Mouse (Mus musculus): ENCODE measurements at regions not wholly inside any gene's neighbourhood (a gene's known extent, or its start where the extent isn't known, plus 50 kb on each side); places are given as distances from the start of the nearest gene placed in this dataset.

DNA sequence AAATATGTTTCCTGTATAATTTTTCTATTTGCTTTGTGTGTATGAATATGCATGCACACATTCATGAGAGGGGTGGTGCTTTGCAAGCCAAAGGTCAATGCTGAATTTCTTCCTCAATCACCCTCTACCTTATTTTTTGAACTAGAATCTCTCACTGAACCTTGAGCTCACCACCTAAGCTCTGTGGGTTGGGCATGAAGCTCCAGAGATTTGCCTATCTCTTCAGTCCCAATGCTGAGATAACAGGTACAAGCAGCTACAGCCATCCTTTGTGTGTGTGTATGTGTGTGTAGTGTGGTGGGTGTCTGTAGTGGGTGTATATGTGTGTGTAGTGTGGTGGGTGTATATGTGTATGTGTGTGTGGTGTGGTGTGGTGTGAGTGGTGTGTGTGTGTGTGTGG, 295.7 kb upstream of the Cited2 start:
- no peak for DNase-seq (ENCODE audit: low read depth, low spot score)

DNA sequence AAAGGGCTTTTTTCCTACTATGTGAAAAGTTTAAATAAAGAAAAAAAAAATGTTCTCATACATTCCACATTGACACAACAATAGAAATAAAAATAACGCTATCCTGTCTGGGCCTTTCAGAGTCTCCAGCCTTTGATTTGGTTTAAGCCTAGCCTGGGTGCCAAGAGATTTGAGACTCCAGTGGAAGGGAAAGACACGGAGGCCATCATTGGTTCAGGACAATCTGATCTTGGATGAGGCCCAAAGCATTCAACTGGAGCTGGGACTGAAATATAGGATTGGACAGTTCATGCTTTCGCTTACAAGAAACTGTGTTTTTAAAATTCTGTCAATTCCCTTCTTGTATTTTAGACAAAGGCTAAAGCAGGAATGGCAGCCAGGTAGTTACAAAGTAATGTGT, 294.7 kb upstream of the Cited2 start:
- no peak for DNase-seq (ENCODE audit: low read depth, low spot score)

DNA sequence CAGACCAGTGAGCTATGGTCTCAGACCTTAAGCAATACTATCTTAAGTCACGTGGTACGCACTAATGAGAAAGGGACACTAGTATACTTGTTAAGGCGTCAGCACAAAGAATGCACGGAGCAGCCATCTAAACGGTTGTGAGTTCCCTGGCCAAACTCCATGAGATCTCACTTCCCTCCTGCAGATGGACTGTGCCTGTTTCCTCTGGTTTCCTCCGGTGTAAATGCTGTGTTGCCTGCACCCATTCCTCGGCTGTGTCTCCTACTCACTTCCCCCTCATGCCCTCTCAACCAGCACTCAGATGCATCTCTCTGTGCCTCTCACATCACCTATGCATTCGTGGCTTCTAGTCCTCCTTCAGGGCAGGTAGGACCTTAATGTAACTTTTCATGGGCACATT, 291.9 kb upstream of the Cited2 start:
- DNase-seq (ENCODE audit: low read depth, low spot score): no peak

DNA sequence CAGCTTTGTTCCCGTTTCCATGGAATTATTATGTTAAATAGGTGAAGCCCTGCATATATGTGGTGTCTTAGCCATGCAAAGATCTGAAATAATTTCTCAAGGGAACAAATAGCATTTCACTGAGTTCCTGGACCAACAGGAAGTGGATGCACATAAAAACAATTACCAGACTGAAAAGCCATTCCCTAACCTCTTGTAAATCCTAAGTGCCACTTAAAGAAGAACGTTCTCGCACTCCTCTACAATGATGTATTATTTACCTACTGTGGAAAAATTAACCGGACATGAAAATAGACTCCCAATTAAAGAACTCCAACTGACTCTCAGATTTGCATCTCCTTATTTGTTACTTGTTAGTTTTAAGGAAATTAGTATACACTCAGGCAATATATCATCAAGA, 288.9 kb upstream of the Cited2 start:
- no peak for DNase-seq (ENCODE audit: low read depth, low spot score)

DNA sequence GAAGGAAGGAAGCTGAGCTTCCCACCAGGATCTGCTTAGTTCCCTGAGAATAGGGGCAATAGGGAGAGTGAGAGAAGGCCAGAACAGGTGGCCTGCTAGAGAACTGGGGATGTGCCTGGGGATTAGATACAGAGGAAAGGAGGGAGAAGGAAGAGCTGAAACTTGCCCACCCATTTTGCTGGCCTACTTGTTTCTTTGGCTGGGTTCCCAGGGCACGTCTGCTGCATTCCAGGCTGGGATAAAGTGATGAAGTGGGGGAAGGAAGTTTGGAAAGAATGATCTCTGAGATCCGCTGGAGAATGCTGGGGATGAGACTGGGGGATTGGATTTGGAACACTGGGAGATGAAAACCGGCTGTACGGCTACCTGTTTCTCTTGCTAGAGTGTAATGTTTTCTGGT, 272.8 kb upstream of the Cited2 start:
- no peak for DNase-seq (ENCODE audit: low read depth, low spot score)

DNA sequence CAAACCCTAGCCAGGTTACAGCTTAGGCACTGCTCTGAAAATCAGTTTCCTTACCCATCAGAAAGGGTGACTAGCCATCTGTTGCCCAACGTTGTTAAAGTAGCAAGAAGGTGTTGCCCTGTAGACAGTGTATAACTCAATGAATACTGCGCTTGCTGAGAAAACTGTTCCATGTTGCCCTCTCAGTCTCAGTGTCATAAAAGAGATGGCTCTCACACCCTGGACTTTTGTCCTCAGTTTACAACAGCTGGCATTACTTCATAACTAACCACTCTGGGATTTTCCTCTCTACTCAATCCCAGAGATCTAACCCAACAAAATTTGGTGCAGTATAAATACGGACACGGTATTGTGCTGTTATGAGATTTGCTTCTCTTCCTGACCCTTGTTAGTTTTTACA, 252.1 kb upstream of the Cited2 start:
- no peak for DNase-seq (ENCODE audit: low read depth, low spot score)

DNA sequence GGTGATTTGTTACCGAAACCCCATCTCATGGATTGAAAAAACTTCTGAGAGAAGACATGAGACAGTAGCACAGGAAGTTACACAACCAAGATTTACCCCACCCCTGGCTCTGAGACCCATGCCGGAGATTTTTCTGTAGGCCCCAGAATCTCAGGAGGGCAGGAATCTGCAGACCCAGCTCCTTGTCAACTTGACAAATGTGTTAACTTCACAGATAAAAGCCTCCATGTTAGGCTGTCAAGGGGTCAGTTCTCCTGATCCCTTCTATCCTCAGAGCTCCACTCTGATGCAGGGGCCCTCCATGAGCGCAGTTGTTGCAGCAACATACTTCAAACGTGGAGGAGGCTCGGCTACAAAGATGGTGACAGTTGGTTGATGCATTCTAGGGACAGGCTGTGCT, 250.5 kb upstream of the Cited2 start:
- DNase-seq (ENCODE audit: low read depth, low spot score): no peak

DNA sequence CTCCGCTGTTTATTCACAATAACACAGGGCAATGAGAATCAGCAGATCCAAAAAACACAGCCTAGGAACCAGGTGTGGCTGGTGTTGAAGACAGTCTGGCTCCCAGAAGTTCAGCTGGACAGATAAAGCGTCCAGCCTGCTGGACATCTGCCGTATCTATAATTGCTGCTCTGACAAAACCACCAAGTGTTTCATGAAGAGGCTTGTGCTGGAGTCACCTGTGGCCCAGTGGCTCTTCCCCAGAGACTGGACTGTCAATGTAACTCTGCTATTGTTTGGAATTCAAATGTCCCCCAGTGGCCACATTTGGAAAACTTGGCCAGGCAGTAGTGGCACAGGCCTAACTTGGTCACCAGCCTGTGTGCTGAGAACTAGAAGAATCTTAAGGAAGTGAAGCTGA, 247.0 kb upstream of the Cited2 start:
- no peak for DNase-seq (ENCODE audit: low read depth, low spot score)

DNA sequence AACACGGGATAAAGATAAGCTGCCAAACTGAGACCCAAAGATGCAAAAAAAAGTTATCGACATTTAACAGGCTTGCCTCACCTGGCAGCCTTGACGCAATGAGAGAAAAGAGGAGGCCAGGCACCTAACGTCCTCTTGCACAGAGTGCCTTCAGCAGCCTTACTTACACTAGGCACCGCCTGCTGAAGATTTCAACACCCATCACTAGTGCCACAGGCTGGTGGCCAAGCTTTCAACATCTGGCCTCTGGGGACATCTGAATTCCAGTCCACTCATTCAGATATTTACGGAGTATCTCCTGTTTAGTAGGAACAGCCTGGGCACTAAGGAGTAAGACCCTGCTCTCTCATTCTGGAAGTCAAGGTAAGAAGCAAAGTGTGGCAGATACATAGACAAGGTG, 246.3 kb upstream of the Cited2 start:
- DNase-seq (ENCODE audit: low read depth, low spot score): no peak

DNA sequence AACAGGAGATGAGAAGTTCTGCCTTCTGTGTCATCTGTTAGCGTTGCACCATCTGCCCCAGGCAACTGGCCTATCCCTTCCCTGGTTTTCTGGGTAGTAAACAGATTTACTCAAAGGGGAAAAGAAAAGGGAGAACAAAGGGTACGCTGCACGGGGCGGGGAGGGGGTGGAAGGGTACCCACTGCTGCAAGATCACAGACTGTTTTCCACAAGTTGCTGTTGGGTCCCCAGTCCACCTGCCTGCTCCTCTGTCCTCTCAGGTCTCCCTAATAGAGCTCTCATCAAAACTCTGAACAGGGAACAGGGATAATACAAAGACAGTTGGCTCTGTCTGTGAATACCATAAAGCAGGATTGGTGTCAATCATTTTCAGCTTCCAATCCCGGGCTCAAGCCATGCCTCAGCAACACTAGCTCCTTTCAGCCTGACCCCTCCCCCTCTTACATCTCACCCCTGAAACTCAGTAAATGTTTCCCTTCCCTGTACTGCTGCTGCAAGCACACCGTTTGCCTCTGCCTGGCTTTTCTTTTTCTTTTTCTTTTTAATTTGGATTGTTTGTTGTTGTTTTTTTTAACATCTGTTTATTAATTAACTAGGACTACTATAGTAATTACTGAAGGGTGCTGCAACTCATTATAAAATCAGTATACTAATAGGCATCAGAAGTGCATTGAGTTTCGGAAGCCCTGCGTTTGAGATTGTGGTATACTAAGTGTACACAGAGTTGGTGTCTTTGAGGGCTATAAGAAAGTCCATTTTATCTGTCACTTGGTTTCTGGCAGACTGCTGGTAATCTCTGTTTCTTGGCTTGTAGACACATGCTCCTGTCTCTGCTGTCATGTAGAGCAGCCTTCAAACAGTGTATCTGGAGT, 244.0 kb upstream of the Cited2 start:
- DNase-seq (ENCODE audit: low read depth, low spot score): no peak

DNA sequence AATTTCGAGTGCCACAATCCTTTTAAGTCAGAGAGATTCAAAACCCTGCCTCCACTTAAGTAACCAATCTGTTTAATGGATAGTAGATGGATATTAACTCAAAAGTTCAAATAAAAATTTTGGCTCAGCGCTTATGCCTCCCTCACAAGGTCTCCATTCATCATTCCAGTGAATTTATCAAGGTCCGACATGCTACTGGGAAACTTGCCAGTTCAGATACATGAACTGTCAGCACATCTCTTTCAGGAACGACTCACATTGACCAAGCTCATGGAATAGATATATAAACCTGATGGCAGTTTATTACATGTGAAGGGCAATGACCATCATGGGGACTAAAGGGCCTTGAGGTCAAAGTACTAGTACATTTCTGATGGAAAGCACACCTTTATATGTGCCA, 240.3 kb upstream of the Cited2 start:
- DNase-seq (ENCODE audit: low read depth, low spot score): no peak

DNA sequence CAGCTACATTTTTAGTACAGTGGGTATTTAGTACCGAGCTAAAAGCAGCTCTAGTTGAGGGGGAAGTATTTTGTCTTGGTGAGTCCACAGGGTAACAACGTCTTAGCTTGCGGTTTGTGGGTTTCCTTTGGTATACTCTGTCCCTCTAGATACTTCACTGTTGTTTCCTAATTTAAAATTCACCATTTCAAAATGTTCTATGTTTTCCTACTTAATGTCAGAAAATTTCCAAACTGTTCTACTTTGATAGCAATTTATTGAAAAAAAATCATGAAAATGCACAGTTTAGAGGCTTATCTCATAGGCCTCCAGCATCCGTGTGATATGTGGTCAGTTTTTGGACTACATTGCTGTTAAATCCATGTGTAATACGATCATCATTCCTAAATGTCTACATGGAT, 238.0 kb upstream of the Cited2 start:
- no peak for DNase-seq (ENCODE audit: low read depth, low spot score)

DNA sequence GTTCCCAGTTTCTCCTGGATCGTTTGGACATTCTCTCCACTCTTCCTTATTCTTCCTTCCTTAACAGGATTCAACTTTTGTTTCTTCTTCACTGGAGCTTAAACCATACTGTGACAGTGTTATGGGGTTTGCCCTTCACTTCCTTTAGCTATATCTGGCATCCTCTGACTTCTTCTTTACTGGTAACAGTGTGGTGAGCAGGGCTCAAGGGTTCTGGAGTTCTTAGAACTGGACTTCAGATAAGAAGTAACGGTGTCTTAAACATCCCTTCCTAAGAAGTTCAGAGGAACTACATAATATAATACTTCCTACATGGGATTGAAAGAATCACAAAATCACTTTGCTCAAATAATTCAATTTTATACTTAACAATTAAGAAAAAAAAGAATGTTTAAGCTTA, 237.5 kb upstream of the Cited2 start:
- DNase-seq (ENCODE audit: low read depth, low spot score): no peak

DNA sequence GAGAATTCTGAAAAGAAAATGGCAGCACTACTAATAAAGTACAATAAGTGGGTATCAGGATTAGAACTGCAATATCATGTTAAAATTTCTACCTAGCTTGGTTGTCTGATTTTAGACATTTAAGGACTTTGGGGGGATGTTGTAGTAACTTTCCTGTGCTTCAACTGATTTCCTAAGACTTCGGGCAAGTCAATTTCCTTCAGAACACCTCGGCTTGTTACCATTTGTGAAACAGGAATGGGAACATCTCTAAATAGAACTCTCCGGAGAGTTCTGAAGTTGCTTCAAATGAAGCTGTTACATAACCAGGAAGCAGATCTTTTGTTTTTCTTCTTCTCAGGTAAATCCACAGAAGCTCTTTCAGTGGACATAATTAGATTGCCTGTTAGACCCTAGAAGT, 237.0 kb upstream of the Cited2 start:
- DNase-seq (ENCODE audit: low read depth, low spot score): no peak

DNA sequence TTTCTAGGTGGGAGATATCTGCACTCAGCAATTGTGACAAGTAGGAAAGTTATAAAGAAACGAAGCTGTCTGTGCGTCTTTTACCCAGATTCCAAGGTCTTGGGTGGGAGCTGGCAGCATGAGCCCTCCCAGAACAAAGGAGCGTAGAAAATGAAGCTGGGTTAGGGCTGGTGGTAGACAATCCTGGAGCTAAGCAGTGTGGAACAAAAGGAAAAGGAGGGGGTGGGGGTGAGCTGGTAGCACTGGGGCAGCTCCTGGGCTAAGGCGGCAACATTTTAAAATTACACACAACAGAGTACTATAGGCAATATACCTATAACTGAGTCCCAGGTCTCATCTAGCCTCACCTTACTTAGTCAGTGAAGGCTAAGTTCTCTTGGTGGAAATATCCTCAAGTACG, 235.6 kb upstream of the Cited2 start:
- no peak for DNase-seq (ENCODE audit: low read depth, low spot score)

DNA sequence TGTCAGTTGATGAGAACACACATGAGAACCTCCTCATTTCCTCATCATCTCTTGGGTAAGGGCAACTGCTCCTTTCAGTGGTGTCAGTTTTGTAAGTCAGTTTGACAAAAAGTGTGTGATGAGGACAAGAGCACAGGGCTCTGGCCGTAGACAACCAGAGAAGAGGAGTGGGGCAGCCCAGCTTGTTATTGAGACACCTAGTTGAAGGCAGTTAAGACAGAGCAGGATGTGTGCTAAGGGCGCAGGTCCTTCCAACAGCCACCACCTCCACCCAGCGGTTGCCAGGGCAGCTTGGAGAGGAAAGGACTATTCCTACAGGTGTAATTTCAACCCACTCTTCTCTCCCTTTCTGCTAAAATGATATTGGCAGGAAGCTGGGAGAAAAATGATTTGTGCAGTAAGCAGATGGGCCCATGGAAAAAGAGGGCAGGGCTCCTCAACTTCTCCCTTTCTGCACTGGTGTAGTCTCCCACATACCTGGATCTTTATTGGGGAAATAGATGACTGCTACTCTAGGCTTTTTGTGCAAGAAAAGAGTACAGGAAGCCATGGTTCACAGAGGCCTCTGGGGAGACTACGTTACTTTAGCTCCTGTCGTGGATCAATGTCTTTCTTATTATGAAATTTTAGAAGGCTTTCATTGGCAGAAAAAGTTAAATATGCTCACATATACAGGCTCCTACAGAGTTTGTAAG, 231.3 kb upstream of the Cited2 start:
- no peak for DNase-seq (ENCODE audit: low read depth, low spot score)

DNA sequence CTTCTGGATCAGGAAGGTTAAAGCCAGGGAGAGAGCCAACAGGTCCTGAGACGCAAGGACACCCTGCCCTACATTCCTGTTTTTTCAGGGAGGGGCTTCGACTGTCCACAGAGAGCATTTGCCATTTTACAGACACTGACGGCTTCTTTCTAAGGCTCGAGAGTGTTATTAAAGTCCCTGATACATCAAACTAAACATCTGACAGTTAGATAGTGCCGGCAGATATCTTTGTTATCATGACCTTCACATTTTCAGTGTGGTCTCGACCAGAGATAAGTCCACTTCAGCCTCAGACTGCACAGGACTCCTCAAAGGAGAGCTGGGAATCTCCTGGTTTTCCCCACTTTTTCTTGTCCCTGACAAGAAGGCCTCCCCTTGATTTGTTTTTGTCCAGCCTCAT, 229.9 kb upstream of the Cited2 start:
- DNase-seq (ENCODE audit: low read depth, low spot score): no peak

DNA sequence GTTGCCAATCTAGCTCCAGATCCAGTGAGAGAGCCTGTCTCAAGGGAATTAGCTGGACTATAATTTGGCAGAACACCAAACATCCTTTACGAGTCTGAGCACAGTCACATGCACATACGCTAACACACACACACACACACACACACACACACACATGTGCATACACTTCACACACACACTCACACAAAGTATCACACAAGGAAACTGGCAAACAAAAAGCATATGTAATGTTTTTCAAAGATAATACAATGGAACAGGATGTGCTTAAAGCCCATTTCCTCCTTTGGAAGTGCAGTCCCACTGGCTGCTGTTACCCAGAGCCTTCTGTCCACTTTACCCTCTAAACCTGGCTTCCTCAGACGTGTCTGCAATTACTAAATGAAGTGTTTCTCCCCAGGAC, 226.2 kb upstream of the Cited2 start:
- no peak for DNase-seq (ENCODE audit: low read depth, low spot score)

DNA sequence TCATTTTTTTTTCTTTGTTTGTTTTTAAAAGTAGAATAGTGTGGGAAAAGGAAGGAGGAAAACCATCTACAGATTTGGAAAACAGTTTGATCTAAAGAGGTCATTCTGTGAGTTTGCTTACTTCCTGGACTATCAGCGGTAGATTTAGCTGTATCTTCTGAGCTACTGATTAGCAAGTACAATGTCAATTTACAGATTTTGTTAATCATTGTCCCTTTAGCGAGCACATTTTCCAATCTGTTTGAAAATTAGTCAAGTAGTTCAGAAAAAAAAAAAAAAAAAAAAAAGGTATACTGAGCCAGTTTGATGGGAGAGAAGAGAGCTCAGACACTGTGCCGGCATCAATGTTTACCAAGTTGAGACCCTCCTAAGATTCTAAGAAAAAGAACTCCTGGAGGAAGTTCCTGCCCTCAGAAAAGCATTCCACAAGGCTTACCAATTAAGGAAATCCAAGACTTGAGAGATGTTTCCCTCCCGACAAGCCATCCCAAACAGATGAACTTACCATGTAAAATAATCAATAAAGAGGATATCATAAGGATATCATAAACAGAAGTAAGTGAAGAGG, 212.3 kb upstream of the Cited2 start:
- DNase-seq (ENCODE audit: low read depth, low spot score): no peak

DNA sequence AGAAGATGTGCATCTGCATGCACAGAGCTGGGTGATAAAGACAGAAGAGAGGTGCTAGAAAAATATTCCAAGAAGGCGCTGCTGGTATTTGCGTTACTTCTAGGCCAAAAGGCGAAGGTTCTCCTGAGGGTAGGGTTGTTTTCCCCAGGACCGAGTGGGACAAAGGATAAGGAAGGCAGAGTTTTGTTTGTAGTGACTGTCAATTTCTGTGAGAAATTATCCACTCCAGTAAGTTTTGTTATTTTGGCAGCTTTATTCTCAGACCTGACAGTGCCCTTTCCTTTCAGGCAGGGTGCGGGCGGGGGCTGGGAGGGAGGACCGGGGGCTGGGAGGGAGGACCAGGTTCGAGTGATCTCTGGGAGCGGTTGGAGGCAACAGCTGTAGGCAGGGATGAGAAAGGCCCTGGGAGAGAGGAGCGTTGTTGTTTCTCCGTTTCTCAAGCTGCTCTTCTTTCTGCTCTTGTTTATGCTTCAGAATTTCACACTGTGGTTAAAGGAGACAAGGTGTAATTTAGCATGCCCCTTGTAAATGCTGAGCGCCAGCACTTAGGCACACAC, 211.2 kb upstream of the Cited2 start:
- DNase-seq (ENCODE audit: low read depth, low spot score): no peak

DNA sequence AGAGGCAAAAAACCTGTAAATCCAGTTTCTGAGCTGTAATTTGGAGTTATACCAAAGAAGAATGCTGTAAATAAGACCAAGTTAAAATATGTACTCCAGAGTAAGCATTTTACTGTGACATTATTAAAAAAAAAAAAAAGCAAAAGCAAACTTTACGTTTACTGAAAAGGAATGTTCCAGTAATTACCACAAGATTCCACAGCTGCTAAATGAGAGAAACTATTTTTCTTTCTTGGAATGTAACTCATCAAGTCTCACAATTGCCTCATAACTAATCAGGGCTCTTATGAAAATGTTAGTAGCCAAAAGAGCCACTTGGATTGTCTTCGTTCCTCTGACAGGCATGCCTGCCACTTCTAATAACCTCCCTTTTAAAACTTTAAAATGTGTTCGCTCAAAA, 210.5 kb upstream of the Cited2 start:
- DNase-seq (ENCODE audit: low read depth, low spot score): no peak

DNA sequence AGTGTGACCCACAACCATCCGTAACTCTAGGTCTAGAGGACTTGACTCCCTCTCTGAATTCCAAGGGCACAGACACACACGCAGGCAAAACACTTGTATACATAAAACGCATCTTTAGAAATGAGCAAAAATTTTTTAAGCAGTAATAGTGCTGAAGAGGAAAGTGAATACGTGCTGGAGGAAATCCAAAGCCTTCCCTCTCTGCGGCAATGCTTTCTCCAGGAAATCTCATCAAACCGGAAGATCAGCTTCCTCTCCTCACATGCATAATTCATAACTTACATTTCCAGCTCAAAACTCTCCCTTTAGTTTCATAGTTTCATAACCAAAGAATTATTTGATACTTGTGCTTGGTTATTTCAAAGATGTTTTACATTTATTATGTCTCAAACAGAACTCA, 209.3 kb upstream of the Cited2 start:
- DNase-seq (ENCODE audit: low read depth, low spot score): no peak

DNA sequence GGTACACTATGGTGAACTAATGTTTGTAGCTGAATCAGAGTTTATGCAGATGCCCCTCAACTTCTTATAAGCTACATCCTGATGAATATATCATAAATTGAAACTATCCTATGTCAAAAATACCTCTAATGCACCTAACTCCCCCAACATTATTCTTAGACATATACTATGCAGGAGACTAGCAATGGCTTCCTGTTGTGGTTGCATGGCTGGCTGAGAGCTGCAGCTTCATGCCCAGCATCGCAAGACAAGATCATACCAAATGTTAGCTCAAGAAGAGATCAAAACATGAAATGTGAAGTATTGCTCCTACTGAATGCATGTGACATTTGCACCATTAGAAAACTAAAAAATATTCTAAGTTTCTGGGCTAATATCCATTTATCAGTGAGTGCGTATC, 206.9 kb upstream of the Cited2 start:
- DNase-seq (ENCODE audit: low read depth, low spot score): no peak

Measured in retina, adult 2 months (tissue).